Mouse (Mus musculus): ENCODE results near the gene Gfod2. TPM values are rescaled to one million over a fixed set of nuclear protein-coding genes. Genes with fewer than 3 reads are reported as not detected.

Gene Gfod2
- polyA plus RNA-seq, 1 experiment from 2014 or later = 38.3 TPM

DNA sequence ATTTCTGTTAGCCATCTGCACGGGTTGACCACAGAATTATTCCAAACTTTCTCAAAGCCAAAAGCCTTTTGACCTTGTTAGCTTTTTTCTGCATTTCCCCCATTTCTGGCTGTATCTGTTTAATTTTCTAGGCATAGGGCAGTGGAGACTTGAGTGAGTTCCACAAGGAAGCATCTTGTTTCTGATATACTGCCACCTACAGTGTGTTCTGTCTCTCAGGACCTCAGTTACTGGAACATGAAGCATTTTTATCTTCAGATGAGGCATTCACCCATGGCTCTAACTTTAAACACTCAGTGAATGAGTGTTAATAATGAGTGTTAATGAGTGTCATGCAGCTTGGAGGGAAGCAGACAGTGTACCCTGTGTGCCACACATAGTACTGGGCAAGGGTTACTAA lies 80.6 kb downstream of the Gfod2 start:
- no peaks in the 10 kb centered on the region for H3K9me3 ChIP-seq
- H3K4me3 ChIP-seq = no peak overlapping the region
- peaks cover 99% of the 10 kb centered on the region for H3K36me3 ChIP-seq (replicated peaks)
- H3K27me3 ChIP-seq (ENCODE audit: poor library complexity, severe bottlenecking) = no peaks in the 10 kb centered on the region
- no peaks in the 10 kb centered on the region for H3K4me1 ChIP-seq
- no peak overlapping the region for H3K27ac ChIP-seq
- DNase-seq (ENCODE audit: extremely low spot score, low spot score) = no peak
- WGBS = 98% methylated on average over 1 of the region's 1 CpGs

Other genes with a start within 250 kb of the Gfod2 start
- 12.3 and 15.6 TPM in 2 replicates for gene Hsd11b2, start 239.9 kb downstream of the Gfod2 start, polyA plus RNA-seq (2016; fragmentation: Nextera tagmentation; extraction: Ambion mirVana)
- gene Atp6v0d1, start 192.6 kb downstream of the Gfod2 start, polyA plus RNA-seq (2016; fragmentation: Nextera tagmentation; extraction: Ambion mirVana) = 65.3 and 73.4 TPM in 2 replicates
- gene Ripor1, start 153.4 kb downstream of the Gfod2 start, polyA plus RNA-seq (2016; fragmentation: Nextera tagmentation; extraction: Ambion mirVana) = 13.9 and 14.4 TPM in 2 replicates
- gene Ctcf, start 122.1 kb downstream of the Gfod2 start, polyA plus RNA-seq (2016; fragmentation: Nextera tagmentation; extraction: Ambion mirVana) = 146 and 150 TPM in 2 replicates
- 0.38 and 0.84 TPM in 2 replicates for gene Agrp, start 121.3 kb downstream of the Gfod2 start, polyA plus RNA-seq (2016; fragmentation: Nextera tagmentation; extraction: Ambion mirVana)
- 0.71 and 1.1 TPM in 2 replicates for gene Carmil2, start 72.4 kb downstream of the Gfod2 start, polyA plus RNA-seq (2016; fragmentation: Nextera tagmentation; extraction: Ambion mirVana)
- 75.9 and 77.1 TPM in 2 replicates for gene Acd, start 57.6 kb downstream of the Gfod2 start, polyA plus RNA-seq (2016; fragmentation: Nextera tagmentation; extraction: Ambion mirVana)
- gene Pard6a, start 57.5 kb downstream of the Gfod2 start, polyA plus RNA-seq (2016; fragmentation: Nextera tagmentation; extraction: Ambion mirVana) = 22.7 and 22.8 TPM in 2 replicates
- 0.12 and 0.21 TPM in 2 replicates for gene 4933405L10Rik, start 51.0 kb downstream of the Gfod2 start, polyA plus RNA-seq (2016; fragmentation: Nextera tagmentation; extraction: Ambion mirVana)
- 54.3 and 56.0 TPM in 2 replicates for gene Enkd1, start 50.5 kb downstream of the Gfod2 start, polyA plus RNA-seq (2016; fragmentation: Nextera tagmentation; extraction: Ambion mirVana)
- 9.5 and 11.1 TPM in 2 replicates for gene Ranbp10, start 68.7 kb upstream of the Gfod2 start, polyA plus RNA-seq (2016; fragmentation: Nextera tagmentation; extraction: Ambion mirVana)
- gene Tsnaxip1, start 69.1 kb upstream of the Gfod2 start, polyA plus RNA-seq (2016; fragmentation: Nextera tagmentation; extraction: Ambion mirVana) = 0.06 and 0.07 TPM in 2 replicates
- 49.5 and 57.9 TPM in 2 replicates for gene Cenpt, start 94.6 kb upstream of the Gfod2 start, polyA plus RNA-seq (2016; fragmentation: Nextera tagmentation; extraction: Ambion mirVana)
- 80.2 and 81.3 TPM in 2 replicates for gene Thap11, start 96.5 kb upstream of the Gfod2 start, polyA plus RNA-seq (2016; fragmentation: Nextera tagmentation; extraction: Ambion mirVana)
- gene Nutf2, start 101.9 kb upstream of the Gfod2 start, polyA plus RNA-seq (2016; fragmentation: Nextera tagmentation; extraction: Ambion mirVana) = 394 and 447 TPM in 2 replicates
- 73.7 and 75.2 TPM in 2 replicates for gene Edc4, start 122.2 kb upstream of the Gfod2 start, polyA plus RNA-seq (2016; fragmentation: Nextera tagmentation; extraction: Ambion mirVana)
- gene Nrn1l, start 134.9 kb upstream of the Gfod2 start, polyA plus RNA-seq (2016; fragmentation: Nextera tagmentation; extraction: Ambion mirVana) = 0.33 and 0.65 TPM in 2 replicates
- gene Pskh1, start 141.8 kb upstream of the Gfod2 start, polyA plus RNA-seq (2016; fragmentation: Nextera tagmentation; extraction: Ambion mirVana) = 29.6 and 29.9 TPM in 2 replicates
- gene Ctrl, start 175.2 kb upstream of the Gfod2 start, polyA plus RNA-seq (2016; fragmentation: Nextera tagmentation; extraction: Ambion mirVana) = 1.5 and 2.1 TPM in 2 replicates
- 28.9 and 31.5 TPM in 2 replicates for gene Psmb10, start 179.8 kb upstream of the Gfod2 start, polyA plus RNA-seq (2016; fragmentation: Nextera tagmentation; extraction: Ambion mirVana)
- 0.76 and 1.4 TPM in 2 replicates for gene Lcat, start 184.7 kb upstream of the Gfod2 start, polyA plus RNA-seq (2016; fragmentation: Nextera tagmentation; extraction: Ambion mirVana)
- 14.9 and 17.8 TPM in 2 replicates for gene Slc12a4, start 207.4 kb upstream of the Gfod2 start, polyA plus RNA-seq (2016; fragmentation: Nextera tagmentation; extraction: Ambion mirVana)
- not detected in 2 replicates for gene Dpep3, start 220.8 kb upstream of the Gfod2 start, polyA plus RNA-seq (2016; fragmentation: Nextera tagmentation; extraction: Ambion mirVana)
- gene Dus2, start 232.7 kb upstream of the Gfod2 start, polyA plus RNA-seq (2016; fragmentation: Nextera tagmentation; extraction: Ambion mirVana) = 19.4 and 20.5 TPM in 2 replicates
- gene Dpep2nb, start 247.3 kb upstream of the Gfod2 start, polyA plus RNA-seq (2016; fragmentation: Nextera tagmentation; extraction: Ambion mirVana) = not detected in 2 replicates

Data from forebrain, embryonic 10.5 days (tissue).